Mouse (Mus musculus) megakaryocyte, embryonic 14.5 days (primary cell): ENCODE results near the gene Upp2. TPM values are rescaled to one million over a fixed set of nuclear protein-coding genes. Genes with fewer than 3 reads are reported as not detected.

Experiments used
- H3K27me3 ChIP-seq: replicated peaks from 2 replicates; pipeline ENCODE3; 2012; ENCODE audit warnings: inconsistent platforms
- H3K36me3 ChIP-seq: replicated peaks from 2 replicates; pipeline ENCODE3; 2012; ENCODE audit warnings: low read length, inconsistent platforms, mixed read lengths
- H3K4me1 ChIP-seq: 2 replicates; pipeline ENCODE4 v1.6.1; 2012; ENCODE audit warnings: inconsistent platforms
- H3K4me3 ChIP-seq: replicated peaks from 2 replicates; pipeline ENCODE3; 2012; ENCODE audit warnings: moderate library complexity, mild to moderate bottlenecking, inconsistent platforms
- H3K9me3 ChIP-seq: 2 replicates; pipeline ENCODE4 v1.6.1; 2012; ENCODE audit warnings: inconsistent platforms
- FLI1 ChIP-seq: IDR thresholded peaks from 2 replicates; pipeline ENCODE4 v1.6.1; 2012; ENCODE audit warnings: low read length, inconsistent platforms, mixed read lengths
- GATA1 ChIP-seq: IDR thresholded peaks from 3 replicates; pipeline ENCODE4 v1.6.1; 2012; ENCODE audit warnings: mixed read lengths, low read length, inconsistent platforms, borderline replicate concordance
- polyA plus RNA-seq: library from polyadenylated mRNA; stranded (reverse); fragments of >175 nt; gene quantifications from 2 replicates; pipeline ENCODE4 v1.2.3, GENCODE M21; 2012; ENCODE audit warnings: low replicate concordance; ENCODE audit not compliant: insufficient read depth

Upp2 gene
- polyA plus RNA-seq, 1 experiment = not detected

GRCm38 (mm10) chr2:58567866-58568719 is 995 bp downstream of the Upp2 start:
- Histone ChIP-seq H3K9me3 (0 out of 2 replicates have a peak, but pooled peaks cover 3% of the 10 kb centered on the region), H3K27me3 (peaks cover 56% of the 10 kb centered on the region), H3K36me3 (no peaks in the 10 kb centered on the region), H3K4me1 (peaks cover 11% of the 10 kb centered on the region), H3K4me3 (no peak overlapping the region)
- TF ChIP-seq GATA1 (no peak), FLI1 (no peak)

- Histone ChIP-seq H3K4me3 (no peak overlapping the region), H3K9me3 (0 out of 2 replicates have a peak, but pooled peaks cover 3% of the 10 kb centered on the region), H3K27me3 (peaks cover 51% of the 10 kb centered on the region), H3K4me1 (peaks cover 11% of the 10 kb centered on the region), H3K36me3 (no peaks in the 10 kb centered on the region)
- TF ChIP-seq GATA1 (no peak), FLI1 (no peak)
Observed at GRCm38 (mm10) chr2:58568841-58569645, 1.9 kb downstream of the Upp2 start.

GRCm38 (mm10) chr2:58574167-58574566 is 7.1 kb downstream of the Upp2 start:
- Histone ChIP-seq H3K4me1 (no peaks in the 10 kb centered on the region), H3K9me3 (no peaks in the 10 kb centered on the region), H3K36me3 (no peaks in the 10 kb centered on the region), H3K27me3 (peaks cover 2% of the 10 kb centered on the region), H3K4me3 (no peak overlapping the region)
- TF ChIP-seq GATA1 = no peak
- TF ChIP-seq FLI1 = no peak

- no peaks in the 10 kb centered on the region for H3K27me3 ChIP-seq
- no peaks in the 10 kb centered on the region for H3K36me3 ChIP-seq
- H3K4me3 ChIP-seq = no peak overlapping the region
- H3K4me1 ChIP-seq = no peaks in the 10 kb centered on the region
- H3K9me3 ChIP-seq = no peaks in the 10 kb centered on the region
- TF ChIP-seq FLI1 = no peak
- no peak for TF ChIP-seq GATA1
Observed at GRCm38 (mm10) chr2:58586311-58586710, 19.2 kb downstream of the Upp2 start.

- Histone ChIP-seq H3K36me3 (no peaks in the 10 kb centered on the region), H3K9me3 (0 out of 2 replicates have a peak, but pooled peaks cover 2% of the 10 kb centered on the region), H3K27me3 (no peaks in the 10 kb centered on the region), H3K4me3 (no peak overlapping the region), H3K4me1 (no peaks in the 10 kb centered on the region)
- TF ChIP-seq FLI1 (no peak), GATA1 (no peak)
Observed at GRCm38 (mm10) chr2:58589637-58590036, 22.5 kb downstream of the Upp2 start.

- Histone ChIP-seq H3K9me3 (0 out of 2 replicates have a peak, but pooled peaks cover 2% of the 10 kb centered on the region), H3K27me3 (no peaks in the 10 kb centered on the region), H3K36me3 (no peaks in the 10 kb centered on the region), H3K4me3 (no peak overlapping the region), H3K4me1 (no peaks in the 10 kb centered on the region)
- TF ChIP-seq FLI1 (no peak), GATA1 (no peak)
Observed at GRCm38 (mm10) chr2:58590055-58590454, 23.0 kb downstream of the Upp2 start.

GRCm38 (mm10) chr2:58595350-58595749 is 28.3 kb downstream of the Upp2 start:
- TF ChIP-seq GATA1 (no peak), FLI1 (no peak)
- peaks cover 15% of the 10 kb centered on the region for H3K9me3 ChIP-seq
- H3K27me3 ChIP-seq = no peaks in the 10 kb centered on the region
- no peaks in the 10 kb centered on the region for H3K36me3 ChIP-seq
- no peak overlapping the region for H3K4me3 ChIP-seq
- no peaks in the 10 kb centered on the region for H3K4me1 ChIP-seq

GRCm38 (mm10) chr2:58596774-58597342 is 29.8 kb downstream of the Upp2 start:
- TF ChIP-seq GATA1 = no peak
- TF ChIP-seq FLI1 = no peak
- Histone ChIP-seq H3K27me3 (no peaks in the 10 kb centered on the region), H3K9me3 (peaks cover 21% of the 10 kb centered on the region), H3K36me3 (no peaks in the 10 kb centered on the region), H3K4me3 (no peak overlapping the region), H3K4me1 (no peaks in the 10 kb centered on the region)

- no peaks in the 10 kb centered on the region for H3K27me3 ChIP-seq
- peaks cover 28% of the 10 kb centered on the region for H3K9me3 ChIP-seq
- no peaks in the 10 kb centered on the region for H3K4me1 ChIP-seq
- no peak overlapping the region for H3K4me3 ChIP-seq
- TF ChIP-seq GATA1 = no peak
- TF ChIP-seq FLI1 = no peak
- no peaks in the 10 kb centered on the region for H3K36me3 ChIP-seq
Observed at GRCm38 (mm10) chr2:58597556-58597955, 30.5 kb downstream of the Upp2 start.
